Mouse (Mus musculus) hindbrain, embryonic 13.5 days (tissue): ENCODE results near the gene Anp32e. TPM values are rescaled to one million over a fixed set of nuclear protein-coding genes. Genes with fewer than 3 reads are reported as not detected.
"Not testable (repeated sequence)": the region's sequence is repeated elsewhere in the genome, so short reads cannot be mapped to it uniquely, and the experiment has no call there.

Experiments used
- ATAC-seq: fragments of 200-750 bp; cut with Nextera tagmentation; 2 replicates; pipeline ENCODE4 v1.8.0; 2017; ENCODE audit warnings: moderate TSS enrichment; ENCODE audit not compliant: low FRiP score
- H3K27ac ChIP-seq: fragments of 300-500 bp; sonication (generic); 2 replicates; pipeline ENCODE4 v1.5.1; 2015; ENCODE audit warnings: inconsistent platforms, mild to moderate bottlenecking, moderate library complexity
- H3K27me3 ChIP-seq: fragments of 300-500 bp; sonication (generic); 2 replicates; pipeline ENCODE4 v1.6.1; 2015; ENCODE audit warnings: mild to moderate bottlenecking, inconsistent platforms
- H3K36me3 ChIP-seq: fragments of 300-500 bp; sonication (generic); 2 replicates; pipeline ENCODE4 v1.6.1; 2015; ENCODE audit warnings: mild to moderate bottlenecking, inconsistent platforms
- H3K4me1 ChIP-seq: fragments of 300-500 bp; sonication (generic); replicated peaks from 2 replicates; pipeline ENCODE4 v1.6.1; 2015; ENCODE audit warnings: inconsistent platforms
- H3K4me2 ChIP-seq: fragments of 300-500 bp; sonication (generic); 2 replicates; pipeline ENCODE4 v1.6.1; 2015; ENCODE audit warnings: inconsistent platforms, mild to moderate bottlenecking, moderate library complexity
- H3K4me3 ChIP-seq: fragments of 300-500 bp; sonication (generic); 2 replicates; pipeline ENCODE4 v1.5.1; 2015; ENCODE audit warnings: mild to moderate bottlenecking, inconsistent platforms
- H3K9ac ChIP-seq: fragments of 300-500 bp; sonication (generic); 2 replicates; pipeline ENCODE4 v1.6.1; 2015; ENCODE audit warnings: mild to moderate bottlenecking, inconsistent platforms
- H3K9me3 ChIP-seq: fragments of 300-500 bp; sonication (generic); 2 replicates; pipeline ENCODE4 v1.6.1; 2016; ENCODE audit warnings: inconsistent platforms
- WGBS: fragments of 180-500 bp; shearing (Covaris S2); methylation state at CpG from one replicate; pipeline ENCODE4 v1.1.7; 2015; 5-methylcytosine and 5-hydroxymethylcytosine counted together
- polyA plus RNA-seq: library from polyadenylated mRNA; unstranded; fragments of >200 nt; fragmentation: Nextera tagmentation; extraction: Ambion mirVana; gene quantifications from 2 replicates; pipeline ENCODE4 v1.2.1, GENCODE M21; 2015

Gene Anp32e
- polyA plus RNA-seq, 1 experiment from 2014 or later: 167 TPM

- not testable (repeated sequence) for H3K9me3 ChIP-seq, H3K36me3 ChIP-seq
- under 1% methylated on average over 25 of the region's 43 CpGs for WGBS
These were observed 35.3 kb upstream of the Anp32e start, which contains the start of gene Aph1a for GRCm38 (mm10) chr3:95893606-95894316. Gene Aph1a, plus strand, starts transcription at chr3:95893969.

GRCm38 (mm10) chr3:95894317-95895160 is 34.5 kb upstream of the Anp32e start:
- 18% methylated on average over 16 of the region's 16 CpGs for WGBS
- no peaks in the 10 kb centered on the region for H3K9me3 ChIP-seq
- peak overlapping the region; percentile 76 for H3K27ac ChIP-seq
- ATAC-seq: no peak
- peaks cover 6% of the 10 kb centered on the region; the same call in 1 of the 2 replicates for H3K27me3 ChIP-seq
- peaks cover 5% of the 10 kb centered on the region; the same call in 1 of the 2 replicates for H3K36me3 ChIP-seq
- H3K4me2 ChIP-seq: peak overlapping the region; percentile 89
- H3K4me1 ChIP-seq: peaks cover 31% of the 10 kb centered on the region
- peak overlapping the region; percentile 88 for H3K9ac ChIP-seq
- H3K4me3 ChIP-seq: peak overlapping the region; percentile 69

More at GRCm38 (mm10) chr3:95893606-95894316, 35.3 kb upstream of the Anp32e start, which contains the start of gene Aph1a:
- Histone ChIP-seq H3K4me2 (peak within 1 kb of the TSS; percentile 89), H3K27ac (peak within 1 kb of the TSS; percentile 79), H3K4me3 (peak within 1 kb of the TSS; percentile 69), H3K4me1 (peaks cover 31% of the 10 kb centered on the region), H3K9ac (peak within 1 kb of the TSS; percentile 88)
- peak; percentile 96 for ATAC-seq
- H3K27me3 ChIP-seq: not testable (repeated sequence)

GRCm38 (mm10) chr3:95895501-95895900 is 33.5 kb upstream of the Anp32e start:
- Histone ChIP-seq H3K9ac (0 out of 2 replicates have a peak overlapping the region, but pooled peaks have one; percentile 24), H3K4me2 (peak overlapping the region; percentile 89), H3K4me3 (0 out of 2 replicates have a peak overlapping the region, but pooled peaks have one; percentile 8), H3K4me1 (peaks cover 31% of the 10 kb centered on the region)
- not testable (repeated sequence) for H3K27me3 ChIP-seq, H3K27ac ChIP-seq, ATAC-seq, H3K9me3 ChIP-seq, H3K36me3 ChIP-seq
- WGBS: 91% methylated on average over 7 of the region's 7 CpGs

GRCm38 (mm10) chr3:95899800-95900524 is 29.1 kb upstream of the Anp32e start:
- ATAC-seq: no peak
- Histone ChIP-seq H3K9ac (no peak overlapping the region), H3K9me3 (no peaks in the 10 kb centered on the region), H3K4me3 (no peak overlapping the region), H3K4me2 (no peak overlapping the region), H3K27me3 (peaks cover 22% of the 10 kb centered on the region), H3K4me1 (peaks cover 23% of the 10 kb centered on the region), H3K27ac (no peak overlapping the region), H3K36me3 (peaks cover 5% of the 10 kb centered on the region; the same call in 1 of the 2 replicates)
- WGBS: 81% methylated on average over 13 of the region's 13 CpGs

GRCm38 (mm10) chr3:95901616-95902372 is 27.3 kb upstream of the Anp32e start:
- no peak for ATAC-seq
- no peaks in the 10 kb centered on the region for H3K9me3 ChIP-seq
- peaks cover 5% of the 10 kb centered on the region; the same call in 1 of the 2 replicates for H3K36me3 ChIP-seq
- H3K9ac ChIP-seq: peak overlapping the region; percentile 25; the same call in 1 of the 2 replicates
- peaks cover 30% of the 10 kb centered on the region for H3K4me1 ChIP-seq
- H3K4me2 ChIP-seq: no peak overlapping the region
- H3K27me3 ChIP-seq: peaks cover 29% of the 10 kb centered on the region
- H3K4me3 ChIP-seq: no peak overlapping the region
- H3K27ac ChIP-seq: peak overlapping the region; percentile 53; the same call in 1 of the 2 replicates
- WGBS: 71% methylated on average over 9 of the region's 9 CpGs

- no peak for ATAC-seq
- 0 out of 2 replicates have a peak overlapping the region, but pooled peaks have one; percentile 25 for H3K9ac ChIP-seq
- H3K4me3 ChIP-seq: no peak overlapping the region
These were observed 26.7 kb upstream of the Anp32e start for GRCm38 (mm10) chr3:95902373-95902625.

GRCm38 (mm10) chr3:95902643-95903042 is 26.4 kb upstream of the Anp32e start:
- Histone ChIP-seq H3K4me2 (no peak overlapping the region), H3K9me3 (no peaks in the 10 kb centered on the region), H3K27me3 (peaks cover 36% of the 10 kb centered on the region), H3K4me3 (no peak overlapping the region), H3K27ac (no peak overlapping the region), H3K9ac (no peak overlapping the region), H3K36me3 (peaks cover 4% of the 10 kb centered on the region; the same call in 1 of the 2 replicates), H3K4me1 (peaks cover 31% of the 10 kb centered on the region)
- ATAC-seq: no peak
- WGBS: 29% methylated on average over 6 of the region's 6 CpGs

More at GRCm38 (mm10) chr3:95902373-95902625, 26.7 kb upstream of the Anp32e start:
- peaks cover 32% of the 10 kb centered on the region for H3K27me3 ChIP-seq
- peaks cover 31% of the 10 kb centered on the region for H3K4me1 ChIP-seq
- no peak overlapping the region for H3K4me2 ChIP-seq
- no peaks in the 10 kb centered on the region for H3K9me3 ChIP-seq
- H3K27ac ChIP-seq: no peak overlapping the region
- peaks cover 5% of the 10 kb centered on the region; the same call in 1 of the 2 replicates for H3K36me3 ChIP-seq

- H3K27me3 ChIP-seq: peaks cover 38% of the 10 kb centered on the region
- H3K4me2 ChIP-seq: peak overlapping the region; percentile 74
- H3K4me1 ChIP-seq: peaks cover 31% of the 10 kb centered on the region
- H3K27ac ChIP-seq: 0 out of 2 replicates have a peak overlapping the region, but pooled peaks have one; percentile 9
- peak overlapping the region; percentile 63; the same call in 1 of the 2 replicates for H3K9ac ChIP-seq
- WGBS: 1% methylated on average over 15 of the region's 15 CpGs
- ATAC-seq: no peak
- H3K36me3 ChIP-seq: no peaks in the 10 kb centered on the region
- H3K4me3 ChIP-seq: peak overlapping the region; percentile 37
- no peaks in the 10 kb centered on the region for H3K9me3 ChIP-seq
These were observed 25.1 kb upstream of the Anp32e start for GRCm38 (mm10) chr3:95903753-95904502.

GRCm38 (mm10) chr3:95904568-95904967 is 24.5 kb upstream of the Anp32e start, which contains the start of gene Car14:
Gene Car14, minus strand, starts transcription at chr3:95904691.
- H3K9ac ChIP-seq: peak within 1 kb of the TSS; percentile 63
- peaks cover 38% of the 10 kb centered on the region for H3K27me3 ChIP-seq
- no peak for ATAC-seq
- WGBS: under 1% methylated on average over 15 of the region's 15 CpGs
- peak within 1 kb of the TSS; percentile 37 for H3K4me3 ChIP-seq
- peaks cover 31% of the 10 kb centered on the region for H3K4me1 ChIP-seq
- no peaks in the 10 kb centered on the region for H3K36me3 ChIP-seq
- H3K4me2 ChIP-seq: peak within 1 kb of the TSS; percentile 74
- 0 out of 2 replicates have a peak within 1 kb of the TSS, but pooled peaks have one; percentile 9 for H3K27ac ChIP-seq
- H3K9me3 ChIP-seq: no peaks in the 10 kb centered on the region

GRCm38 (mm10) chr3:95905146-95905939 is 23.7 kb upstream of the Anp32e start:
- WGBS: under 1% methylated on average over 18 of the region's 18 CpGs
- Histone ChIP-seq H3K9me3 (no peaks in the 10 kb centered on the region), H3K4me1 (peaks cover 31% of the 10 kb centered on the region), H3K27ac (no peak overlapping the region), H3K4me2 (peak overlapping the region; percentile 74), H3K36me3 (no peaks in the 10 kb centered on the region), H3K9ac (peak overlapping the region; percentile 63), H3K27me3 (peaks cover 38% of the 10 kb centered on the region), H3K4me3 (peak overlapping the region; percentile 37)
- ATAC-seq: peak; percentile 60; the same call in 1 of the 2 replicates
